Mouse (Mus musculus): ENCODE data around the gene Atoh8. TPM values are rescaled to one million over a fixed set of nuclear protein-coding genes. Genes with fewer than 3 reads are reported as not detected.

Atoh8 gene
- polyA plus RNA-seq, 1 experiment from 2014 or later = 9.6 TPM

DNA sequence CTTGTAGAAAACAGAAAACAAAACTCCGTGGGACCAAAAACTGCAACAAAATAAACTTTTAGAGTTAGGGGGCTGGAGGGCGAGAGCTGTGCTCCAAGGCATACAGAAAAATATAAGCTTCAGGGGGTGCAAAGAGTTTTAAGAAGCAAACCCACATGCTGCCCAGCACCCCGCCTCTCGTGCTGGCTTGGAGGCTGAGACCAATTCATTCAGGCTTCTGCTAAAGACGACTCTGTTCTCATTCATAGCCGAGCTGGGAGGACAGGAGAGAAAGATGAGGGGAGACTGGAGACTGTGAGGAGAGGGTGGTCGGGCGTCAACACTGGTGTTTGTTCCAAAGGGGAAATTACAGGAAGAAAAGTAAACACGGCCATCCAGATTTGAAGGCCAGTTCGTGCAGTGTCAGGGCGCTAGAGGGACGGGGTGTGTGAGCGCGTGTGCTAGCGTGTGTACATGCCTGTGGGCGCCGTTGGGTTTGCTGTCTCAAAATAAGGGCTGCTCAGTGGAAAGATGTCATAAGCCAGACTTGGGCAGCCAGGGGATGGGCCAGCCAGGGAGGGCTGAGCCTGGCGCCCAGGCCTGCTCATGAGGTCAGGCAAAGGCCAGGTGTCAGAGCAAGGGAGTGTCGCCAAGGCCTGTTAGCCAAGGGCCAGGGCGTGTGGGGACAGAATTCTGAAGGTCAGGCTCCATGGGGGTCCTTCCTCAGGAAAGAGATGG lies 9.3 kb upstream of the Atoh8 start:
- Histone ChIP-seq H3K36me3 (ENCODE audit: control insufficient read depth, insufficient read depth, low read length) (no peaks in the 10 kb centered on the region), H3K4me1 (ENCODE audit: control insufficient read depth, insufficient read depth, low read length) (peaks cover 24% of the 10 kb centered on the region), H3K9ac (ENCODE audit: low read depth, low read length) (peak overlapping the region; percentile 41; the same call in 1 of the 2 replicates), H3K27ac (ENCODE audit: low read length) (peak overlapping the region; percentile 84), H3K4me2 (ENCODE audit: low read depth, low read length) (peak overlapping the region; percentile 10; the same call in 1 of the 2 replicates), H3K4me3 (ENCODE audit: low read length) (no peak overlapping the region), H3K9me3 (ENCODE audit: control insufficient read depth, low read length) (no peaks in the 10 kb centered on the region), H3K27me3 (replicated peaks; ENCODE audit: control insufficient read depth, insufficient read depth, low read length) (0 out of 2 replicates have a peak, but pooled peaks cover 3% of the 10 kb centered on the region)
- WGBS = 43% methylated on average over 20 of the region's 20 CpGs
- ATAC-seq = peak; percentile 52

DNA sequence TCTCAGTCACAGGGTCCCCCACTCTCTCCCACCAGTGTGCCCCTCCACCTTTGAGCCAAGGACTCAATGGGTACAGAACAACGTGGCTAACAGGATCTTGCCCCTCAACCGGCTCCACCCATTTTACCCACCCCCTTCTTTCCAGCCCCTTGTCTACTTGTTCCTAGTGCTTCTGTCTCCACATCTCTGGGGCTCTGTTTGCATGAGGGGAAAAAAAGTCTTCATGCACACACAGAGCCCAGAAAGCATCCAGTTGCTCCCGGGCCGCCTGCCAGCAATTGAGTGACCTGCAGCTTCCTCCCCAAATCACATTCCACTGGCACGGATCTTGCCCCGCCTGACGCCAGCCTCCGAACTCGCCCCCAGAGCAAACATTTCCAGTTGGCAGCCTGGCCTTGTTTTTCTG lies 8.8 kb upstream of the Atoh8 start:
- Histone ChIP-seq H3K9me3 (ENCODE audit: control insufficient read depth, low read length) (no peaks in the 10 kb centered on the region), H3K36me3 (ENCODE audit: control insufficient read depth, insufficient read depth, low read length) (no peaks in the 10 kb centered on the region), H3K9ac (ENCODE audit: low read depth, low read length) (no peak overlapping the region), H3K27me3 (replicated peaks; ENCODE audit: control insufficient read depth, insufficient read depth, low read length) (0 out of 2 replicates have a peak, but pooled peaks cover 3% of the 10 kb centered on the region), H3K27ac (ENCODE audit: low read length) (peak overlapping the region; percentile 84), H3K4me3 (ENCODE audit: low read length) (no peak overlapping the region), H3K4me2 (ENCODE audit: low read depth, low read length) (0 out of 2 replicates have a peak overlapping the region, but pooled peaks have one; percentile 10), H3K4me1 (ENCODE audit: control insufficient read depth, insufficient read depth, low read length) (peaks cover 24% of the 10 kb centered on the region)
- peak; percentile 75 for ATAC-seq
- 5% methylated on average over 9 of the region's 9 CpGs for WGBS

- Histone ChIP-seq H3K9ac (ENCODE audit: low read depth, low read length) (no peak overlapping the region), H3K4me3 (ENCODE audit: low read length) (no peak overlapping the region), H3K36me3 (ENCODE audit: control insufficient read depth, insufficient read depth, low read length) (no peaks in the 10 kb centered on the region), H3K9me3 (ENCODE audit: control insufficient read depth, low read length) (no peaks in the 10 kb centered on the region), H3K4me2 (ENCODE audit: low read depth, low read length) (no peak overlapping the region), H3K4me1 (ENCODE audit: control insufficient read depth, insufficient read depth, low read length) (peaks cover 18% of the 10 kb centered on the region), H3K27ac (ENCODE audit: low read length) (no peak overlapping the region), H3K27me3 (replicated peaks; ENCODE audit: control insufficient read depth, insufficient read depth, low read length) (0 out of 2 replicates have a peak, but pooled peaks cover 3% of the 10 kb centered on the region)
- ATAC-seq = no peak
- 79% methylated on average over 13 of the region's 13 CpGs for WGBS
These were observed 7.3 kb upstream of the Atoh8 start for GRCm38 (mm10) chr6:72242532-72243320.

GRCm38 (mm10) chr6:72241843-72242154 lies 6.4 kb upstream of the Atoh8 start:
- WGBS = 44% methylated on average over 8 of the region's 8 CpGs
- Histone ChIP-seq H3K27ac (ENCODE audit: low read length) (no peak overlapping the region), H3K4me3 (ENCODE audit: low read length) (no peak overlapping the region), H3K27me3 (replicated peaks; ENCODE audit: control insufficient read depth, insufficient read depth, low read length) (peaks cover 3% of the 10 kb centered on the region; the same call in 1 of the 2 replicates), H3K4me2 (ENCODE audit: low read depth, low read length) (no peak overlapping the region), H3K9me3 (ENCODE audit: control insufficient read depth, low read length) (no peaks in the 10 kb centered on the region), H3K36me3 (ENCODE audit: control insufficient read depth, insufficient read depth, low read length) (no peaks in the 10 kb centered on the region), H3K9ac (ENCODE audit: low read depth, low read length) (no peak overlapping the region), H3K4me1 (ENCODE audit: control insufficient read depth, insufficient read depth, low read length) (peaks cover 18% of the 10 kb centered on the region)
- no peak for ATAC-seq

GRCm38 (mm10) chr6:72241133-72241842 lies 5.9 kb upstream of the Atoh8 start:
- H3K4me1 ChIP-seq (ENCODE audit: control insufficient read depth, insufficient read depth, low read length) = peaks cover 18% of the 10 kb centered on the region
- WGBS = 26% methylated on average over 8 of the region's 8 CpGs
- no peaks in the 10 kb centered on the region for H3K9me3 ChIP-seq (ENCODE audit: control insufficient read depth, low read length)
- H3K4me2 ChIP-seq (ENCODE audit: low read depth, low read length) = no peak overlapping the region
- no peak overlapping the region for H3K4me3 ChIP-seq (ENCODE audit: low read length)
- H3K27ac ChIP-seq (ENCODE audit: low read length) = peak overlapping the region; percentile 17; the same call in 1 of the 2 replicates
- peaks cover 3% of the 10 kb centered on the region; the same call in 1 of the 2 replicates for H3K27me3 ChIP-seq (replicated peaks; ENCODE audit: control insufficient read depth, insufficient read depth, low read length)
- no peak for ATAC-seq
- H3K36me3 ChIP-seq (ENCODE audit: control insufficient read depth, insufficient read depth, low read length) = no peaks in the 10 kb centered on the region
- H3K9ac ChIP-seq (ENCODE audit: low read depth, low read length) = no peak overlapping the region

DNA sequence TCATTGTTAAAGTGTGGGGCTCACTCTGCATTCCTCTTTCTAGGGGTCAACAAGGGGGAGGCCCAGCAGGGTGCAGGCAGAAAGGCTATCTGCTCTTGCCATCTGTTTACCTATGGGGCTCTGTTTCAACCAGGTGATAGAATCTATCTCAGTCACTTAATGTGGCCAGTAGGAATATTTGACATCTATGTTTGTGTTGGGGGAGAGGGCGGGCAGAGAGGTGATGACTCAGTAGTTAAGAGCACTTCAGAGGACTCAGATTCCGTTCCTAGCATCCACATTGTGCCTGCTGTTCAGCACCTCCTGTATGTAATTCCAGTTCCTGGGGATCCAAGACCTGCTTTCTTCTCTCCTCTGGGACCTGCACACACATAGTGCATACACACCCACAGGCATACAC lies 4.7 kb upstream of the Atoh8 start:
- WGBS = 54% methylated on average over 2 of the region's 2 CpGs
- no peaks in the 10 kb centered on the region for H3K36me3 ChIP-seq (ENCODE audit: control insufficient read depth, insufficient read depth, low read length)
- no peak overlapping the region for H3K9ac ChIP-seq (ENCODE audit: low read depth, low read length)
- H3K4me3 ChIP-seq (ENCODE audit: low read length) = no peak overlapping the region
- no peak overlapping the region for H3K4me2 ChIP-seq (ENCODE audit: low read depth, low read length)
- H3K27me3 ChIP-seq (replicated peaks; ENCODE audit: control insufficient read depth, insufficient read depth, low read length) = peaks cover 10% of the 10 kb centered on the region
- H3K27ac ChIP-seq (ENCODE audit: low read length) = no peak overlapping the region
- H3K9me3 ChIP-seq (ENCODE audit: control insufficient read depth, low read length) = no peaks in the 10 kb centered on the region
- peaks cover 19% of the 10 kb centered on the region for H3K4me1 ChIP-seq (ENCODE audit: control insufficient read depth, insufficient read depth, low read length)
- no peak for ATAC-seq

DNA sequence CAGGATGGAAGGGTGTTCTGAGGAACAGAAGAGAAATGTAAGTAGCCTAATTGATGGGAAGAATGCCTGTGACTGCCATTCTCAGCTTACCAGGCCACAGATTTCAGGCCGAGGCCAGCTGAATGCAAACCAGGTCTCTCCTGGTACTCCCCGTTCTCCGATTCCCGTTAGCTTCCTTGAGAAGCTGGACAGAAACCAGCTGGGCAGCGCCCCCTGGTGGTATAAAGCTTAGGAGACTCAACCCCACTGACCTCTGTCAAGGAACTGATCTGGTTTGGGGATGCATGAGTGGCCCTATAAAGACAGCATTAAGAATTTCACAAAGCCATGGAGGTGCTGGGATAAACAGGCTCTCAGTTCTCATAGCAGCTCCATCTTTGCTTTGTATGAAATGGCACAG lies 1.7 kb upstream of the Atoh8 start:
- WGBS = 4% methylated on average over 5 of the region's 5 CpGs
- ATAC-seq = no peak
- H3K36me3 ChIP-seq (ENCODE audit: control insufficient read depth, insufficient read depth, low read length) = no peaks in the 10 kb centered on the region

GRCm38 (mm10) chr6:72235807-72236407 lies 530 bp upstream of the Atoh8 start:
- Histone ChIP-seq H3K9ac (ENCODE audit: low read depth, low read length) (peak overlapping the region; percentile 71), H3K27ac (ENCODE audit: low read length) (peak overlapping the region; percentile 6; the same call in 1 of the 2 replicates), H3K9me3 (ENCODE audit: control insufficient read depth, low read length) (no peaks in the 10 kb centered on the region), H3K4me2 (ENCODE audit: low read depth, low read length) (peak overlapping the region; percentile 98), H3K4me1 (ENCODE audit: control insufficient read depth, insufficient read depth, low read length) (peaks cover 39% of the 10 kb centered on the region), H3K27me3 (replicated peaks; ENCODE audit: control insufficient read depth, insufficient read depth, low read length) (peaks cover 30% of the 10 kb centered on the region), H3K36me3 (ENCODE audit: control insufficient read depth, insufficient read depth, low read length) (no peaks in the 10 kb centered on the region), H3K4me3 (ENCODE audit: low read length) (peak overlapping the region; percentile 65)
- WGBS = 42% methylated on average over 16 of the region's 16 CpGs
- no peak for ATAC-seq

More for the DNA sequence above, 1.7 kb upstream of the Atoh8 start:
- peaks cover 31% of the 10 kb centered on the region for H3K4me1 ChIP-seq (ENCODE audit: control insufficient read depth, insufficient read depth, low read length)
- H3K27me3 ChIP-seq (replicated peaks; ENCODE audit: control insufficient read depth, insufficient read depth, low read length) = peaks cover 30% of the 10 kb centered on the region
- H3K9me3 ChIP-seq (ENCODE audit: control insufficient read depth, low read length) = no peaks in the 10 kb centered on the region
- H3K27ac ChIP-seq (ENCODE audit: low read length) = no peak overlapping the region
- H3K4me3 ChIP-seq (ENCODE audit: low read length) = no peak overlapping the region
- no peak overlapping the region for H3K9ac ChIP-seq (ENCODE audit: low read depth, low read length)
- no peak overlapping the region for H3K4me2 ChIP-seq (ENCODE audit: low read depth, low read length)

Data from intestine, embryonic 16.5 days (tissue).